Mouse (Mus musculus) layer of hippocampus, postnatal 25 days (tissue): ENCODE data around the gene Vamp2. TPM values are rescaled to one million over a fixed set of nuclear protein-coding genes. Genes with fewer than 3 reads are reported as not detected.
A peak's percentile ranks its signal among the peaks of the same experiment; 100 is the strongest.

ENCODE experiments used
- DNase-seq, 2 experiments: peaks; one replicate each; pipeline ENCODE4 v3.0.0; 2022; ENCODE audit warnings: mixed read lengths in 2 of 2, low spot score in 1 of 2; ENCODE audit errors: extremely low spot score in 1 of 2
- total RNA-seq, 2 experiments: library from RNA; stranded (reverse); gene quantifications; 2 replicates each; pipeline ENCODE4 v1.2.3; 2021

Gene Vamp2
- total RNA-seq, 2 experiments from 2014 or later = 978 to 1,010 TPM

DNA sequence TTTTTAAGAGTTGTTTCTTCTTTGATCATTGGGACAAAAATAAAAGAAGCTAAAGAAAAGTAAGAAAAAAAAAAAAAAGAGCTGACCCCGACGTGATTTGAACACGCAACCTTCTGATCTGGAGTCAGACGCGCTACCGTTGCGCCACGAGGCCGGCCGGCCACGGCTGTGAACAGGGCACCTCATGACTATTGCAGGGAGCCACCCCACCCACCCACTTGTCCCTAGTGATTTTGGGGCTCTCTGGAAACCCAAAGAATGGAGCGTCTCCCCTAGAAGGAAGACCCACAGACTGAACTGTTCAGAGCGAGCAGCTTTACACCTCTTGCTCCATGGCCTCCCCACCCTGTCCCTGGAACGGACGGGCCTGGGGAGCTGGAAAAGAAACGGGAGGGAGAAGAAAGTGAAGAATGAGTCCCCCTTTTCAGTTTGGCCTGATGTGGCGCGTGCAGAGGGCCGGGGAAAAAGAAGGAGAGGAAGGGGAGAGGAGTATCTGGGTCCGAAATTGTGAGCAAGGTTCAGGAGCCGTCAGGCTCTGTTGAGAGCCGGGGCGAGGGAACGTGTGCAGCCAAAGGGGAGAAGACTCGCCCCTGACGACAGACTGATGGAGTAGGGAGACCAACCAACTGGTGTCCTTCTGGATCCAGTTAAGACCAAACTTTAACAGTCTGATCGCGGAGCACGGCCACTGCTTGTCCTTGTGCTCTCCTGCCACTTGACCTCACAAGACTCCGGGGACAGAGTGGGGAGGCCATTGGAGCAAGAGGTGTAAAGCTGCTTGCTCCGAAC, 24.7 kb upstream of the Vamp2 start:
- peak; percentile 84 to 86 for DNase-seq

DNA sequence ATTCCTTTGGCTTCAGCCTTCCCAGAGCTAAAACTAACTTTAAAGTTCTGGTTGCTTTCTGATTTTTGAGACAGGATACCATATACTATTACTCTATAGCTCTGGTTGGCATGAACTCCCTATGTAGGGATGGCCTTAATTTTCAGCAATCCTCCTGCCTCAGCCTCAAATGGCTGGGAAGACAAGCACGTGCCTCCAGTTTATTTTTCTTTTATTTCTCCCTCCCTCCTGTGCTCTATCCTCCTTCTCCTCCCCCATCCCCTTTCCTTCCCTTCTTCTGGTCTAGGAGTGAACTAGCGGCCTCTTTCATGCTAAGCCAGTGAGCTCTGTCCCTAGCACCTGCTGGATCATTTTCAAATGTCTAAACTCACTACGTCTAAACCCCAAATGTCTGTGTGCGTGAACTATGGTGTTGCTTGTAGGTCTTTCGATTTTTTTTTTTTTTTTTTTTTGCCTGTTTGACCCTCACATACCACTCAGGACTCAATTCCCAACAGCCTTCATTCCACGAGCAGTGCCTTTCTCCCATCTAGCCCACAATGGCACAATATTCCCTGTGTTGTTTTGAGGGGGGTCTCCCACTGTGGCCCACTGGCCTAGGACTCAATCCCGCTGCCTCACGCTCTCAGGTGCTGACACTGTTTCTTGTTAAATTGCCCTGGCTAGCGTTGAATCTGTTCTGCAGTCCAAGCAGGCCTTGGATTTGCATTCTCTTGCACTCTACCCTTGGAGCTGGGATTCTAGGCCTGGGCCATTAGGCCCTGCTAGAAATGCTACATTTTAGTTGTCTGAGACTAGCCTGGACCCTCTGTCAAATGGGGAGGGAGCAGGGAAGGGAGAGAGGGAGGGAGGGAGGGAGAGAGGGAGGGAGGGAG, 23.8 kb upstream of the Vamp2 start:
- no peak for DNase-seq

GRCm38 (mm10) chr11:69065394-69065925, 22.8 kb upstream of the Vamp2 start:
- no peak for DNase-seq

- peak; percentile 41 to 44 for DNase-seq
These were observed 22.0 kb upstream of the Vamp2 start for GRCm38 (mm10) chr11:69066163-69066861.

GRCm38 (mm10) chr11:69066956-69067355, 21.3 kb upstream of the Vamp2 start:
- DNase-seq = peak; percentile 77 to 94

DNA sequence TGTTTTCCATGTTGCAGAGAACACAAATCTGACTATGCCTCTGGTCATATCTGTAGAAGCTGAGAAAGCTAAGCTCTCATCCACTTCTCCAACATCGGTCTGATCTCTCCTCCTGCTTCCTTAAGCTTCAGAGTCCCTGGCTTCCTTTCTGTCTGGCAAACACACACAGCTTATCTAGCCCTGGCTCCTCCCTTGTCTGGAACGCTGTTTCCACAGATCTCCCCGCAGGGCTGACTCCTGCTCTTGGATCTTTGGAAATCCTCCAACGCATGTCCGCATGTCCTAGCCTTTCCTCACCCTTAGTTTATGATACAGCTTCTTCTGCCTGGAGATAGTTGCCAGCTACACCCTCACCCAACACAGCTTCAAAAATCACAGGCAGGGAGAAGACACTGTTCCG, 20.7 kb upstream of the Vamp2 start:
- no peak for DNase-seq

GRCm38 (mm10) chr11:69070093-69070492, 18.2 kb upstream of the Vamp2 start:
- no peak for DNase-seq

DNA sequence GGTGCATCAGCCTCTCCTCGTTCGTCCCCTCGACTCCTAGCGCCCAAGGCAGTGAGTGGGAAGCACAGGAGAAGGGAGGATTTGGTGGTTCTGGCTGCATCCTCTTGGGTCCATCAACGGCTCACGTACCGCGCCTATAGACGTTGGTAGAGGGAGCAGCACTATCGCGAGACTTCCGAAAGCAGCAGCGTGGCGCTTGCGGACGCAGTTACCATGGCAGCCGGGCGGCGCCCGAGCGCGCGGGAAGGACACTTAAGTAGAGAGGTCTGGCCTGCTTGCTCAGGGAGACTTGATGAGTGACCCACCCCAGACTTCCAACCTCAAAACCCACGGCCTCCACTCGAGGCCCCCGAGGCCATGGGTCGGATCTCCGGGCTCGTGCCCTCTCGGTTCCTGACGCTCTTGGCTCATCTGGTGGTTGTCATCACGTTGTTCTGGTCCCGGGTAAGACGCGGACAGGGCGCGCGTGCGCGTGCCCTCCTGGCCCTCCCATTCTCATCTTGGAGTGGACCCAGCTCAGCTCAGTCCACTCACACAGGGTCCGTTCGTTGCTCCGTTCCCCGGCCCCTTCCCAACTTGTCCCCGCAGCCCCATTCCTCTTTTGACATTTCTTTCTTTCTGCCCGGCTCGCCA, 17.6 kb upstream of the Vamp2 start, which contains the start of gene Tmem107:
Tmem107 (plus strand) TSS at position 217 of the 633 bp plus-strand sequence.
- DNase-seq = peak; percentile 82 to 91

- no peak for DNase-seq
These were observed 17.0 kb upstream of the Vamp2 start for GRCm38 (mm10) chr11:69071262-69071661.

DNA sequence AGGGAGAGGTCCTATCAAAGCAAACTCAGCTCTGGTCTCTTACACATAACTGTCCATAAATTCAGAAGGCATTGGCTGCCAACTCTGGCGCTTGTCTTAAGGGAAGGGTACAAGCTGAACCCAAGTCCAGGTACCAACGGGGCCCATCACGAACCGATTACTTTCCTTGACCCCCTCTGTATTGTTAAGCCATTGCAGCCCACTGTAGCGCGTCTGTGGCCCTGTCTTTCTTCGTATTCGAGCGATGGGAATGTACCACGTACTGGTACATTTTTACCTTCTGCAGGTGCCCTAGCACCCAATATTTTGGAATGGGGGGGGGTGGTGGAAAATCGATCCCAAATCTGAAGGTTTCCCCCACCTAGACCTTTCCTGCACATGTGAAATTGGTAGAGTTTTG, 16.1 kb upstream of the Vamp2 start:
- DNase-seq = no peak

GRCm38 (mm10) chr11:69072666-69073064, 15.6 kb upstream of the Vamp2 start:
- no peak for DNase-seq

GRCm38 (mm10) chr11:69073065-69073888, 15.0 kb upstream of the Vamp2 start:
- peak in 1 of 2 experiments; percentile 68 for DNase-seq

- no peak for DNase-seq
These were observed 14.1 kb upstream of the Vamp2 start for GRCm38 (mm10) chr11:69073951-69074775.

DNA sequence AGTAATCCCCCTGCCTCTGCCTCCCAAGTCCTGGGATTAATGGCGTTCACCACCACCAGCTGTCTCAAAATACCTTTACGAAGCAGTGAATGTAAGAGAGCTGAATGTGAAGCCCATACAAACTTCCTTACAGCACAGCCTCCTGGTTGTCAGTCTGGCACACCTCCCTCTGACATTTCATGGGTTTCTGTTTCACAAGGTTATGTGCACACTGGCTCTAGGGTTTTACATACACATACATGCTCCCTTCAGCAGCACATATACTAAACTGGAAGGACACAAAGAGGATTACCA, 13.6 kb upstream of the Vamp2 start:
- no peak for DNase-seq

DNA sequence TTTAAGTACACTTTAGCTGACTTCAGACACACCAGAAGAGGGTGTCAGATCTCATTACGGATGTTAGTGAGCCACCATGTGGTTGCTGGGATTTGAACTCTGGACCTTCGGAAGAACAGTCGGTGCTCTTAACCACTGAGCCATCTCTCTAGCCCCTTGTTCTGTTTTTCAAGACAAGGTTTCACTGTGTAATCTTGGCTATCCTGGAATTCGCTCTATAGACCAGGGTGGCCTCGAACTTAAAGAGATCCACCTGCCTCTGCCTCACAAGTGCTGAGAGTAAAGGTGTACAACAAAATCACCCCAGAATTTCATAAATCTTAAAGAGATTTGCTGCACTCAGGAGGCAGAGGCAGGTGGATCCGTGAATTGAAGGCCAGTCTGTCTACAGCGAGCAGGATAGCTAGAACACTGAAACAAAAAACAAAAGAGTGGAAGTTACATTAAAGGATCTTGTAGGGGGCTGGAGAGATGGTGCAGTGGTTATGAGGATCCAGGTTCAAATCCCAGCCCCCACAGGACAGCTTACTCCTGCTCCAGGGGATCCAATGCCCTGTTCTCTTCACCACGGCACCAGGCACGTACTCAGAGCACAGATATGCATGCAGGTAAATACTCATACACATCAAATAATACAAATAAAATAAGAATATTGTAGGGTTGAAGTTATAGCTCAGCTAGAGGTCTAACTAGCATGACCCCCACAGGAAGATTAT, 12.4 kb upstream of the Vamp2 start:
- no peak for DNase-seq

DNA sequence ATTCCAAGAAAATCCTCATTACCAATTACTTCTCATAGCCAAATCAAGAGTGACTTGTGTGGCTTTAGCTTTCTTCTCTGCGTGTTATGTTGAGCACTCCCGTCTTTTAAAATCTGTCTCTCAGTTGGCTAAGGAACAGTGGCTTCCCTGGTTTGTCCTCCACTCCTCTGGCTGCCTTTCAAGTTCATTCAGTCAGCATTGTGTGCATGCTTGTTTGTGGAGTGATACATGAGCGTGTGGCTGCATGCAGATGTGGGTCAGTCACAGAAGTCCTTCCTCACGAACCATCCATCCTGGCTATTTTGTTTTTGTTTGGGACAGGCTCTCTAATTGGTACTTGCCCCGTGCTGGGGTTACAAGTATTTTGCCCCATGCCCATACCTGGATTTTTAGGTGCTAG, 11.7 kb upstream of the Vamp2 start:
- no peak for DNase-seq

- DNase-seq = no peak
These were observed 11.0 kb upstream of the Vamp2 start for GRCm38 (mm10) chr11:69077316-69077715.

GRCm38 (mm10) chr11:69078041-69078440, 10.2 kb upstream of the Vamp2 start:
- DNase-seq = no peak
